Mouse (Mus musculus) midbrain, postnatal 0 days (tissue): ENCODE results near the gene Hpcal1. TPM values are rescaled to one million over a fixed set of nuclear protein-coding genes. Genes with fewer than 3 reads are reported as not detected.
A peak's percentile ranks its signal among the peaks of the same experiment; 100 is the strongest.

ENCODE experiments used
- ATAC-seq: fragments of 200-750 bp; cut with Nextera tagmentation; 2 replicates; pipeline ENCODE4 v1.8.0; 2017; ENCODE audit warnings: moderate number of reproducible peaks, mild to moderate bottlenecking, moderate TSS enrichment, moderate library complexity; ENCODE audit not compliant: low FRiP score
- DNase-seq: peaks from one replicate; pipeline ENCODE4 v3.0.0-alpha.2; 2015; ENCODE audit warnings: low spot score
- H3K27ac ChIP-seq: fragments of 300-500 bp; sonication (generic); 2 replicates; pipeline ENCODE4 v1.5.1; 2014; ENCODE audit warnings: low read depth, mild to moderate bottlenecking, low read length, mixed read lengths
- H3K27me3 ChIP-seq: fragments of 300-500 bp; sonication (generic); 2 replicates; pipeline ENCODE4 v1.6.1; 2014; ENCODE audit warnings: low read length, control low read depth, mixed read lengths; ENCODE audit not compliant: insufficient read depth
- H3K36me3 ChIP-seq: fragments of 300-500 bp; sonication (generic); 2 replicates; pipeline ENCODE4 v1.6.1; 2014; ENCODE audit warnings: low read length, control low read depth, mixed read lengths; ENCODE audit not compliant: insufficient read depth
- H3K4me1 ChIP-seq: fragments of 300-500 bp; sonication (generic); 2 replicates; pipeline ENCODE4 v1.6.1; 2014; ENCODE audit warnings: mild to moderate bottlenecking, control low read depth, antibody characterized with exemption, low read length, mixed read lengths; ENCODE audit not compliant: insufficient read depth
- H3K4me2 ChIP-seq: fragments of 300-500 bp; sonication (generic); 2 replicates; pipeline ENCODE4 v1.6.1; 2014; ENCODE audit warnings: low read depth, mild to moderate bottlenecking, low read length, mixed read lengths; ENCODE audit not compliant: poor library complexity, severe bottlenecking
- H3K4me3 ChIP-seq: fragments of 300-500 bp; sonication (generic); 2 replicates; pipeline ENCODE4 v1.5.1; 2014; ENCODE audit warnings: low read depth, mild to moderate bottlenecking, low read length, moderate library complexity
- H3K9ac ChIP-seq: fragments of 300-500 bp; sonication (generic); replicated peaks from 2 replicates; pipeline ENCODE4 v1.6.1; 2014; ENCODE audit warnings: mild to moderate bottlenecking, low read length, moderate library complexity, mixed read lengths; ENCODE audit not compliant: poor library complexity, severe bottlenecking
- H3K9me3 ChIP-seq: fragments of 300-500 bp; sonication (generic); 2 replicates; pipeline ENCODE4 v1.6.1; 2016; ENCODE audit warnings: low read length, control low read depth
- CTCF ChIP-seq: IDR thresholded peaks from 2 replicates; pipeline ENCODE4 v1.5.1; 2016; ENCODE audit warnings: antibody characterized with exemption, mild to moderate bottlenecking
- WGBS: fragments of 180-500 bp; shearing (Covaris S2); extraction: QIAGEN DNeasy Blood & Tissue Kit; methylation state at CpG from one replicate; pipeline ENCODE4 v1.1.7; 2014; 5-methylcytosine and 5-hydroxymethylcytosine counted together
- polyA plus RNA-seq: library from polyadenylated mRNA; unstranded; fragments of >200 nt; fragmentation: Nextera tagmentation; extraction: Ambion mirVana; gene quantifications from 2 replicates; pipeline ENCODE4 v1.2.1, GENCODE M21; 2015
- total RNA-seq: library from RNA; depleted of rRNA; stranded (reverse); fragments of >200 nt; gene quantifications from 2 replicates; pipeline ENCODE4 v1.2.3, GENCODE M21; 2014

Hpcal1 gene
- total and polyA plus RNA-seq, 2 experiments from 2014 or later = 94.0 to 139 TPM

DNA sequence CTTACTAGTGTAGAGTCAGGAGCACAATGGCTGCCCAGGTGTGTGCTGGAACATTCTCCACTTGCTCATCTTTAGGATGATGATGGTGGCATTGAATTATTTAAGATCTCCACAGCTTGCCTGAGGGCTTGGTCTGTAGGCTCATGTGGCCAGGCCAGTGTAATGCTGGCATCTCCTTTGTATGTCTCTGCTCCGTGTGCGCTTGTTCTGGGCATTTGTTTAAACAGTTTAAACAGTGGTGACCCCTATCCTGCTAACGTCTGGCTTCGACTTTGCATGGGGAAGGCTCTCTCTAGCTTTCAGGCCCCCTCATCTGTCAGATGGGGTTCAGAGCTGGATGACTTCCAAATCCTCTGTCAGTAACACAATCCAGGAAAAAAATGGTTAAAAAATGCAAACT lies 8.3 kb downstream of the Hpcal1 start:
- no peak overlapping the region for H3K4me2 ChIP-seq
- WGBS = 26% methylated on average over 4 of the region's 4 CpGs
- no peaks in the 10 kb centered on the region for H3K9me3 ChIP-seq
- 0 out of 2 replicates have a peak, but pooled peaks cover 5% of the 10 kb centered on the region for H3K4me1 ChIP-seq
- H3K9ac ChIP-seq = no peak overlapping the region
- no peak overlapping the region for H3K4me3 ChIP-seq
- H3K36me3 ChIP-seq = no peaks in the 10 kb centered on the region
- no peaks in the 10 kb centered on the region for H3K27me3 ChIP-seq
- H3K27ac ChIP-seq = no peak overlapping the region
- no peak for TF ChIP-seq CTCF
- ATAC-seq (no peak), DNase-seq (no peak)

DNA sequence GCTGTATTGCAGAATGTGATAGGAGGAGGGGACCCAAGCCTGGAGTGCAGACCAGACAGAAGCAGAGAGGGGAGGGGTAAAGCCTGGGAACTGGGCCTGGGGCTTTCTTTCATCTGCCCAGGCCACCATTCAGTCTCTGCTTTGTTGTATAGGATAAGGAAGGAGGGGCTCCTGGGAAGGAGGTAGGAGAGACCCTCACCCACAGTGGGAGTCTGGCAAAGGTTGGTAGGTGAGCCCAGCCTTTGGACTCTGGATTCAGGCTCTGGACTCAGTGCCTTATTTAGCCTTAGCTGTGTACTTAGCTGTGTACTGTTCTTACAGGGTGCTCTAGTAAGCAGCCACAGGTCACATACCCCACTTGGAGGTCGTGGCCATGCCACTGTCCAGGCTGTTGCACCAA lies 8.8 kb downstream of the Hpcal1 start:
- 0 out of 2 replicates have a peak, but pooled peaks cover 5% of the 10 kb centered on the region for H3K4me1 ChIP-seq
- no peaks in the 10 kb centered on the region for H3K9me3 ChIP-seq
- H3K27me3 ChIP-seq = no peaks in the 10 kb centered on the region
- ATAC-seq (no peak), DNase-seq (no peak)
- H3K4me3 ChIP-seq = no peak overlapping the region
- no peaks in the 10 kb centered on the region for H3K36me3 ChIP-seq
- 50% methylated on average over 1 of the region's 1 CpGs for WGBS
- H3K4me2 ChIP-seq = no peak overlapping the region
- no peak for TF ChIP-seq CTCF
- H3K27ac ChIP-seq = no peak overlapping the region; the same call in 1 of the 2 replicates
- no peak overlapping the region for H3K9ac ChIP-seq

DNA sequence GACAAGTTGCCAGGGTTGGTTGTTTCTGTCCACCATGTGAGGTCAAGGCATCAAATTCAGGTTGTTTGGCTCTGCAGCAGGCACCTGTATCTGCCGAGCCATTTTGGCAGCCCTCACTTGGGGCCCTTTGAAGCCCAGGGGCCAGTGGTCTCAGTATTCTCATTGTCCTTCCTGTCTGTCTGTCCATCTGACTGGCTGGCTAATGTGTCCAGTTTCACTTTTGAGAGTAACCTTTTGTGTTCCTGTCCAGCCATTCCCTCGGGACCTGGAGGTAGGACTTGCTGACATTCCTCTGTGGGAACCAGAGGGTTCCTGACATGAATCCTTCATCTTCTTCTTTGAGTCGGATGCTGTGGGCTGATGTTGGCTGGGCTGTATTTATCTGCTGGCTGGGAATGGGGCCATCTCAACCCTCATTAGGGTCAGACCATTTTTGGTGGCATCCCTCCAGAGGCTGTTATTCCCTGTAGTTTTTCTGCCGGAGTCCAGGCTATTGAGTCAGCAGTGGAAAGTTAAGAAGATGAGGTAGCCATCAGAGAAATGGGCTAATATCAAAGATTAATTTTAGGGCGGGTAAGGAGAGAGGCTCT lies 10.6 kb downstream of the Hpcal1 start:
- Histone ChIP-seq H3K27ac (no peak overlapping the region), H3K4me3 (no peak overlapping the region), H3K9me3 (no peaks in the 10 kb centered on the region), H3K9ac (no peak overlapping the region), H3K27me3 (no peaks in the 10 kb centered on the region), H3K4me2 (no peak overlapping the region), H3K36me3 (no peaks in the 10 kb centered on the region), H3K4me1 (0 out of 2 replicates have a peak, but pooled peaks cover 5% of the 10 kb centered on the region)
- TF ChIP-seq CTCF = no peak
- no peak for DNase-seq
- 61% methylated on average over 5 of the region's 5 CpGs for WGBS
- no peak for ATAC-seq

DNA sequence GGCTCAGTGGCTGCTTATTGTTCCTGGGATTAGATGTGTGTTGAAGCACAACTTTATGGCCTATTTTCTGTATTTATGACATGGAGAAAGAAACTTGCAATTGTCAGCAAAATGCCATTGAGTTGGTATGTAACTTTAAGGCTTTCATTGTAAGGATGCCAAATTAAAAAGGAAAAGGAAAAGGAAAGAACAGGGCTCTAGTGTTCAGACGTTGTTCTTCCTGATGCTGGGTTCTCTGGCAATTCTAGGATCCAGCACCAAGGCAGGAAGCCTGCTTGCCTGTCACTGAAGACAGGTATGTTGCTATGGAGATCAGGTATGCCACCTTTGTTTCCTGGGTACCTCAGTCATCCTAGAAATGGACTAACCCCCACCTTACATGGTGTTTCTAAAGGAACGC lies 11.1 kb downstream of the Hpcal1 start:
- no peaks in the 10 kb centered on the region for H3K36me3 ChIP-seq
- no peak for TF ChIP-seq CTCF
- no peak overlapping the region for H3K4me2 ChIP-seq
- no peak overlapping the region for H3K4me3 ChIP-seq
- WGBS = 32% methylated on average over 2 of the region's 2 CpGs
- no peaks in the 10 kb centered on the region for H3K9me3 ChIP-seq
- no peak overlapping the region for H3K9ac ChIP-seq
- 0 out of 2 replicates have a peak, but pooled peaks have one; percentile 28 for ATAC-seq
- no peaks in the 10 kb centered on the region for H3K27me3 ChIP-seq
- no peak overlapping the region for H3K27ac ChIP-seq
- DNase-seq = no peak
- 0 out of 2 replicates have a peak, but pooled peaks cover 5% of the 10 kb centered on the region for H3K4me1 ChIP-seq

DNA sequence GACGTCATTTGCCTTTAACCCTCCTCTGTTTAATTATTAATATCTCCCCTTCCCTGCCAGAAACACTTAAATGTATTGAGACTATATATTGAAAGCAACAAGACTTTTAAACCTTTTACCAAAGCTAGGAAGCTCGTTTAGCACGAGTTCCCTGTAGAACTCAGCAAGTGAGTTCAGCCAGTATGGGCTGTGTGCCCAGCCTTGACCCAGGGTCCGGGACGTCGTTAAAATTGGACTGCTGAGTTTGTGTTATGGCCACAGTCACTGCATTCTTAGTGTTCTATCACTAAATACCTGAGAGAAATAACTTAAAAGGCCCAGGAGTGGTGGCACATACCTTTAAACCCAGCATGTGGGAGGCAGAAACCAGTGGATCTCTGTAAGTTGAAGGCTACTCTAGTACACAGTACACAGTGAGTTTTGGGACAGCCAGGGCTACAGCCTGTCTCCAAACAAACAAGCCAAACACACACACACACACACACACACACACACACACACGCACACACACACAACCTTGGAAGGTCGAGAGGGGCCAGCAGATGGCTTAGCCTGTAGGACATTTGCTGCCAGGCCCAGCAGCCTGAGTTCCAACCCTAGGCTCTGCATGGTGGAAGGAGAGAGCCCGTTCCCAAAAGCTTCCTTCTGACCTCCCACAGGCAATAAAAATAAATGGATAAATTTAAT lies 11.7 kb downstream of the Hpcal1 start:
- Histone ChIP-seq H3K4me2 (no peak overlapping the region), H3K4me1 (0 out of 2 replicates have a peak, but pooled peaks cover 5% of the 10 kb centered on the region), H3K4me3 (no peak overlapping the region), H3K9me3 (no peaks in the 10 kb centered on the region), H3K36me3 (no peaks in the 10 kb centered on the region), H3K27me3 (no peaks in the 10 kb centered on the region), H3K9ac (no peak overlapping the region), H3K27ac (no peak overlapping the region)
- DNase-seq (no peak), ATAC-seq (no peak)
- 65% methylated on average over 9 of the region's 9 CpGs for WGBS
- TF ChIP-seq CTCF = no peak

GRCm38 (mm10) chr12:17702944-17703335 lies 12.3 kb downstream of the Hpcal1 start:
- no peak overlapping the region for H3K9ac ChIP-seq
- no peaks in the 10 kb centered on the region for H3K36me3 ChIP-seq
- H3K4me3 ChIP-seq = no peak overlapping the region
- H3K9me3 ChIP-seq = no peaks in the 10 kb centered on the region
- WGBS = 81% methylated on average over 6 of the region's 6 CpGs
- H3K4me2 ChIP-seq = no peak overlapping the region
- 0 out of 2 replicates have a peak, but pooled peaks cover 5% of the 10 kb centered on the region for H3K4me1 ChIP-seq
- no peak overlapping the region for H3K27ac ChIP-seq
- TF ChIP-seq CTCF = no peak
- ATAC-seq (no peak), DNase-seq (no peak)
- H3K27me3 ChIP-seq = no peaks in the 10 kb centered on the region
